Mouse (Mus musculus): ENCODE measurements around the gene Vmn1r139.
"Not testable (repeated sequence)": the region's sequence is repeated elsewhere in the genome, so short reads cannot be mapped to it uniquely, and the experiment has no call there.

The Vmn1r139 gene

DNA sequence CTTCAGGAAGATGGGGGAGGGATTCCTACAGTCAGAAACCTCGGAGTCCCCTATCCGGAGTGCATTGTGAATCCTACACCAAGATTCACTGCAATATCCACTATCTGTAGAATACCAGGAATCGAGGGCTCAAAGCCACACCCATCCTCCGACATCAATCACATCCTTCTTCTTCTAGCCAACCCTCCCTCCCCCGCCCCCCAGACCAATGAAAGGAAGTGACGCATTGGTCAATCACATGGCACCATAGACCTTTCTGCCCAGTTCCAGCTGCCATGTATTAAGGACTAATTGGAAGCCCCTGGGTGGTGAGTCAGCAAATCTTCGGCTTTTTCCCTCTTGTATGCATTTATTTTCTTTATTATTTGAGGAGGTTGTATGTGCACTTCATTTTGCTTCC is at the start of gene Vmn1r139:
Vmn1r139 (plus strand) TSS at position 301 of the 400 bp plus-strand sequence.
- DNase-seq, result not testable (repeated sequence)

DNA sequence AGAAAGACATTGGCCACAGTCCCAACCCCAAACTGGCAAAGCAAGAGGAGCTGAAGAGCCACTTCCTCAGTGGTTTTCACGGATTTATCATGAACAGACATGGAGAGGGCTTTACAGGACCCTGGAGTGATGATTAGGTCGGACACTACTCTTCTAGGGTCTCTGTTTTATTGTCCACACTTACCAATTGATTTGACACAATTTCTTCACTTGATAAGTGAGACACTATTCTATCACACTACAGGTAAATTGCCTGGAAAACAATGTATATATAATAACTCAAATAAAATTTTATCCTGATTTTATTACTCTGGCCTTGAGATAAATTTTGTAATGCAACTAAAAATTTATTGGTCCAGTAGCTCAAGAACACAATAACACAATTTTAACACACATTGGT is 40.1 kb upstream of the Vmn1r139 start, which contains the start of gene Vmn1r138:
Vmn1r138 (minus strand) TSS at position 101 of the 400 bp plus-strand sequence.
- DNase-seq, result not testable (repeated sequence)

DNA sequence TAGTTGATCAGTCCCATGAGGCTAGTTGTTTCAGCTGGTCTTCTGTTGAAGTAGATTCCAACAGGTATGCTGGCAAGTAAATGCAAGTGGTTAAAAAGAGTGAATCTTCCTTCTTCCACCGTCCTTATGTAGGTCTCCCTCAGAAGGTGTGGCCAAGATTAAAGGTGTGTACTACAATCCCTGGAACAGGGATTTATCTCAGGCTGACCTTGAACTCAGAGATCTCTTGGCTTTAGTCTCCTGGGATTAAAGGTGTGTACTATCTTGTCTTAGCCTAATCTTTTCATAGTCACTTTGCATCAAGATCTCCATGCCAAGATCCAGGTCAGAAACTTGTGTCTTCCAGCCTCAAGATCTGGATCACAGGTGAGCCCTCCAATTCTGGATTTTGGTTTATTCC is 12.7 kb upstream of the Vmn1r139 start, which contains the start of gene Gm6176:
Gm6176 (minus strand) TSS at position 101 of the 400 bp plus-strand sequence.
- DNase-seq, result not testable (repeated sequence)

DNA sequence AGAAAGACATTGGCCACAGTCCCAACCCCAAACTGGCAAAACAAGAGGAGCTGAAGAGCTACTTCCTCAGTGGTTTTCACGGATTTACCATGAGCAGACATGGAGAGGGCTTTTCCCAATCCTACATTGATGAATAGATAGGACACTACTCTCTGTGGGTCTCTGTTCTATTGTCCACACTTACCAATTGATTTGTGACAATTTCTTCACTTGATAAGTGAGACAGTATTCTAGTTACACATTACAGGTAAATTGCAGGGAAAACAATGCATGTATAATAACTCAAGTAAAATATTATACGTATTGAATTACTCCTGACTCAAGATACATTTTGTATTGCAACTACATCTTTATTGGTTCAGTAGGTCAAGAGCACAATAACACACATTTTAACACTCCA is 49.3 kb downstream of the Vmn1r139 start, which contains the start of gene Gm16451:
Gm16451 (minus strand) TSS at position 101 of the 400 bp plus-strand sequence.
- not testable (repeated sequence) for DNase-seq

DNA sequence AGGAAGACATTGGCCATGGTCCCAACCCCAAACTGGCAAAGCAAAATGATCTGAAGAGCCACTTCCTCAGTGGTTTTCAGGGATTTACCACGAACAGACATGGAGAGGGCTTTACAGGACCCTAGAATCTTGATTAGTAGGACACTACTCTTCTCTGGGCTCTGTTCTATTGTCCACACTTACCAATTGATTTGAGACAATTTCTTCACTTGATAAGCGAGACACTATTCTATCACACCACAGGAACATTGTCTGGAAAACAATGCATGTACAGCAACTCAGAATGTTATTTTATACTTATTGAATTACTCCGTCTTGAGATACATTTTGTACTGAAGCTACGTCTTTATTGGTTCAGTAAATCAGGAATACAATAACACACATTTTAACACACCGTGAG is 65.8 kb downstream of the Vmn1r139 start, which contains the start of gene Gm10666:
Gm10666 (minus strand) TSS at position 101 of the 400 bp plus-strand sequence.
- DNase-seq, result not testable (repeated sequence)
